Mouse (Mus musculus): ENCODE results near the gene Acadl.

GRCm38 (mm10) chr1:66900946-66901345, 37.9 kb upstream of the Acadl start:
- TF ChIP-seq CTCF (IDR thresholded peaks at IDR 0.05; ENCODE audit: borderline replicate concordance, insufficient read depth, low read length) (no peak), POLR2A (IDR thresholded peaks at IDR 0.05; ENCODE audit: low read depth, low read length) (no peak)

Data from embryonic fibroblast, embryonic 13.5 days (primary cell).